Mouse (Mus musculus) lung, postnatal 4 days (tissue): ENCODE measurements at regions not wholly inside any gene's neighbourhood (a gene's known extent, or its start where the extent isn't known, plus 50 kb on each side); places are given as distances from the start of the nearest gene placed in this dataset.

ENCODE experiments used
- DNase-seq, 2 experiments: peaks; one replicate each; pipeline ENCODE4 v3.0.0; 2021

GRCm38 (mm10) chr19:54248256-54248936 lies 204.4 kb downstream of the Adra2a start:
- DNase-seq: peak in 1 of 2 experiments; percentile 8

GRCm38 (mm10) chr19:54252145-54252664 lies 208.3 kb downstream of the Adra2a start:
- no peak for DNase-seq

GRCm38 (mm10) chr19:54257889-54258288 lies 213.9 kb downstream of the Adra2a start:
- no peak for DNase-seq

GRCm38 (mm10) chr19:54259175-54259574 lies 215.2 kb downstream of the Adra2a start:
- DNase-seq: no peak

GRCm38 (mm10) chr19:54277368-54277767 lies 233.4 kb downstream of the Adra2a start:
- no peak for DNase-seq

- DNase-seq: no peak
Observed at GRCm38 (mm10) chr19:54285481-54285880, 241.5 kb downstream of the Adra2a start.

- DNase-seq: no peak
Observed at GRCm38 (mm10) chr19:54297663-54298388, 253.9 kb downstream of the Adra2a start.

- no peak for DNase-seq
Observed at GRCm38 (mm10) chr19:54311289-54311688, 267.3 kb downstream of the Adra2a start.

GRCm38 (mm10) chr19:54311723-54312122 lies 267.8 kb downstream of the Adra2a start:
- no peak for DNase-seq

- DNase-seq: no peak
Observed at GRCm38 (mm10) chr19:54323276-54323675, 279.3 kb downstream of the Adra2a start.

GRCm38 (mm10) chr19:54324991-54325390 lies 281.0 kb downstream of the Adra2a start:
- no peak for DNase-seq

- no peak for DNase-seq
Observed at GRCm38 (mm10) chr19:54332140-54332539, 288.2 kb downstream of the Adra2a start.

- DNase-seq: no peak
Observed at GRCm38 (mm10) chr19:54340778-54341291, 296.9 kb downstream of the Adra2a start.

GRCm38 (mm10) chr19:54359731-54360130 lies 315.8 kb downstream of the Adra2a start:
- DNase-seq: no peak

GRCm38 (mm10) chr19:54360660-54361059 lies 316.7 kb downstream of the Adra2a start:
- no peak for DNase-seq

- no peak for DNase-seq
Observed at GRCm38 (mm10) chr19:54385101-54385500, 341.1 kb downstream of the Adra2a start.

- no peak for DNase-seq
Observed at GRCm38 (mm10) chr19:54391406-54391805, 347.5 kb downstream of the Adra2a start.

- peak in 1 of 2 experiments; percentile 25 for DNase-seq
Observed at GRCm38 (mm10) chr19:54399651-54400050, 355.7 kb downstream of the Adra2a start.

- DNase-seq: no peak
Observed at GRCm38 (mm10) chr19:54407904-54408303, 364.0 kb downstream of the Adra2a start.

GRCm38 (mm10) chr19:54429062-54429461 lies 385.1 kb downstream of the Adra2a start:
- DNase-seq: no peak

- no peak for DNase-seq
Observed at GRCm38 (mm10) chr19:54440713-54441112, 396.8 kb downstream of the Adra2a start.

- no peak for DNase-seq
Observed at GRCm38 (mm10) chr19:54460426-54461170, 416.6 kb downstream of the Adra2a start.

GRCm38 (mm10) chr19:54462480-54462879 lies 418.5 kb downstream of the Adra2a start:
- no peak for DNase-seq
